Mouse (Mus musculus) CD8-positive naive resting alpha-beta T cell, adult 2 months (primary cell): Measurements from ENCODE around the gene Fzd7.

Experiments used
- DNase-seq, 2 experiments: peaks; one replicate each; pipeline ENCODE4 v3.0.0; 2022; ENCODE audit warnings: low read depth in 2 of 2, low spot score in 2 of 2

Gene Fzd7

DNA sequence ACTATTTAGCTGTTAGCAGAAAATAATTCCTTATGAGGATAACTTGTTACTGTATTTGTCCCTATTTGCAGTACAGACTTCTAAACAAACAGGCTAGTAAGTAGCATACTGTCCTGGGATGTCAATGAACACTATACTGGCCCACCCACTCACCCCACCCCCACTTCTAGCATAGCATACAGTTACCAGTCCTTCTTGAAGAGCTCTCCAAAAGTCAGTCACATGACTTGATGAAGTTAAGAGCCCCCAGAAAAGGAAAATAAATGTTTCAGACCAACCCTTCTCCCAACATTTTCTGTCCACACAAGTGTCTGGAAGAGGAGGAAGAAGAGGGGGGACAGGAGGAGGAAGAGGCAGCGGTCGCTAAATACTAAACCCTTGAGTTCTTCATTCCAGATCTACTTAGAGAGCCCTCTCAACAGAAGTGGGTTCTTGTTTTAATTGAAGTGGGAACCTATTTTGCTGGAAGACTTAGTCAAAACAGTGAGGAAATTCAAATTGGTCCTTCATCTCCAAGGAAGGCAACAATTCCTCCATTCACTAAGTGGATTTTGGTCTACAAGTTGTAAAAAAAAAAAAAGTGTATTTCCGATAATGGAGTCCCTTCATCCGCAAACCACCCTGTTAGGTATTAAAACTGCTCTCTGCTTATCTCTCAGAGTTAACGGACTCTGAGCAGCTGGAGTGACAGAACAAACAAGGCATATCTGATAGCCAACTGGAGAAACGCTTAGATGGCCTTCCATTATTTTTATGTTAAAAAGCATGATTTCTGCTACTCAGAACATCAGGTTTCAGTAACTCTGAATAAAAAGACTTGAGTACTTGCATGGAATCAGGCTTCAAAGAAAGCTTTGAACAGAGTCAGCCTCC is 15.8 kb downstream of the Fzd7 start:
- DNase-seq = no peak

DNA sequence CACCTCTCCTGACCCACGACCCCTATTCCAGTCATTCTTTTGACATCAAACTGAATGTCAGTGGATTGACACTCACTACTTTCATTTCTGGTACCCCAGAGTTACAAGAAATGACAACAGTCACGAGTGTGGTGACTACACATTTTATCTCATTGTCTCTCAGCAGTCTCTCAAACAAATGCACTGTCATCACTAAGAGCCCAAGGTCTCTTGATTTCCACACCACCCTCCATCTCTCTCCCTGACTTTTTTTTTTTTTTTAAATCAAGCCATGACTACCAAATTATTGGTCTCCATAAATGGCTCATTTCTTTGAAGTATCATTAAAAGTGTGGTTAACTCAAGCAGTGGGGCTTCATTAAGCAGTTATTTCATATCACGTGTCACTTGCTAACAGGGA is 17.1 kb downstream of the Fzd7 start:
- no peak for DNase-seq

DNA sequence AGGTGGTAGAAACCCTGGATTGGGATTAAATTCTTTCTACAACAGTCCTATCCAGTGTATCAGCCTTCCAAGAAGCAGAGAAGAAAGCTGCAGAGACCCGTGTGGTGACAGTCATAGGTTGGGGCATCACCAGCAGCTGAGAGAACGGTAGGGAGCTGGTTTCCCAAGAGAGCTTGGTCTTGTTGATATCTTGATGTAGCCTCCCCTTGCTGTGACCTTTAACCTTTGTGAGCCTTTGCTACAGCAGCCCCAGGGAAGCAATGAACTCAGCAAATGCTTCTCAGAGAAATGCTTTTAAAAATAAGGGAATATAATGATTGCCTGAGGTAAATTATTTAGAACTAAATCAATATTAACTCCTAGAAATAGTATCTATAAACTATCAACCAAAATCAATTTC is 20.1 kb downstream of the Fzd7 start:
- DNase-seq = no peak

DNA sequence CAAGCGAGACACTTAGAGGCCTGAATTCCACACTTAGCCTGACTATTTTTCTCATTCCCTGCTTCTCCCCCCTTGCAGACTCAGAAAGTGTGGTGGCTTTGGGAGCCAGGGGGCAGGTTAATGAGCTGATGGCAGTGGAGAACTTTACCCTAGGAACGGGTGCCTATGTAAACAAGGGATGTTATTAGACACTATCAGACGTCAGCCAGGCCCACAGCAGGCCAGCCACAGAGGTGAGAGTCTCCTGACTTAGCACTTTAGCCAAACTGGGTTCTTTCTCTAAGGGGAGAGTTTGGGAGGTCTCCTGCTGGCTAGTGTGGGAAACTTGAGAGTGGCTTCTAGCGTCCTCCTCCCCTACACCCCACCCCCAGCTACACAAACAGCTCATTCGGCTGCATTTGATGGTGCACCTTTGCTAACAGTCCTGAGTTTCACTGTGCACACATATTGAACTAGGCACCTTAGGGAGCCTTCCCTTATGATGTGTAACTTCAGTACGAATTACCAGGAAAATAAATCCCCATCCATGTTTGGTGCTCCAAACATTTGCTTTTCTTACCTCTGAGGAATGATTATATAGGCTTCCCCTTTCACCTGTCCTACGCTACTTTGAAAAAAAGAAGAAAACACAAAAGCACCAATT is 21.6 kb downstream of the Fzd7 start:
- no peak for DNase-seq

DNA sequence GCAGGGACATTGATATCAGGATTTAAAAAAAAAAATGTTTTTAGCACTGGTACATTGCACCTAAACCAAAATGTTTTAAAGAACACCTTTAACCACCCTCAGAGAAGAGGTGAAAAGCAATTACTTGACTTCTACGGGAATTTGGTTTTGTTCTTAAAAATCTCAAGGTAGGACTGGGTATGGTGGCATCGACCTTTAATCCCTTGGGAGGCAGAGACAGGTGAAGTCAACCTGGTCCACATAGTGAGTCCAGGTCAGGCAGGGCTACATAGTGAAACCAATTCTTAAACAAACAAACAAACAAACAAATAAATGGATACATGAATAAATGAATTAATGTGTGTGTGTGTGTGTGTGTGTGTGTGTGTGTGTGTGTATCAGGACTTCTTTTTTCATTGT is 22.1 kb downstream of the Fzd7 start:
- DNase-seq = no peak

- no peak for DNase-seq
Measured at GRCm38 (mm10) chr1:59508463-59509139, 26.4 kb downstream of the Fzd7 start.

- no peak for DNase-seq
Measured at GRCm38 (mm10) chr1:59511566-59512270, 29.5 kb downstream of the Fzd7 start.

- DNase-seq = no peak
Measured at GRCm38 (mm10) chr1:59516026-59516917, 34.0 kb downstream of the Fzd7 start, which contains the start of gene Gm973. Gene Gm973 (plus strand): TSS chr1:59516264.

DNA sequence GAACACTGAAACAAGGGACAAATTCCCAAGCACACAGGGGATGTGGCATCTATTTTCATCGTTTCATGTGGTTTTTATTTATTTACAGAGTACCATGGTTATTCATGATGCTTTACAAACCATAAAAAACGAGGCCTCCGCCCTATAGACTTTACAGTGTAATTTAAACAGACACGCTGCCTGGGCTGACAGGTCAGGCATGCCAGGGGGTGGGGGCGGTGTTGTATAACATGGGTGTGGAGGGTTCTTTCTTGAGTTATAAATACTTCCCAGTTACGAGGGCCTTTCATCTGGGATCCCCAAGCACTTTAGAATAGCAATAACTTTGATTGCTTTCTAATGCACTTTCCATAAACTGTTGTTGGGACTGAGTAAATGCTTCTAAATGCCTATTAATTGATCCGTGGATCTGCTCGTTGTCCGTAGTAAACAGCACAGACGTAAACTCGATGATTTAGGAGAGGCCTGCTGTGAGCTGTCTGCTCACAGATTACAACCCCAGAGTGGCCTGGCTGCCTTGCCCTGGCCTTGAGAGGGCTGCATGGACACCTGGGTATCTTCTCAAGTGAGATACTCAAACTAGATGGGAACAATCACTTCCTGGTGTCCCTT is 38.1 kb downstream of the Fzd7 start:
- no peak for DNase-seq

GRCm38 (mm10) chr1:59522456-59522855 is 40.2 kb downstream of the Fzd7 start:
- DNase-seq = no peak

GRCm38 (mm10) chr1:59523378-59523958 is 41.2 kb downstream of the Fzd7 start:
- no peak for DNase-seq

GRCm38 (mm10) chr1:59524071-59524470 is 41.8 kb downstream of the Fzd7 start:
- no peak for DNase-seq

DNA sequence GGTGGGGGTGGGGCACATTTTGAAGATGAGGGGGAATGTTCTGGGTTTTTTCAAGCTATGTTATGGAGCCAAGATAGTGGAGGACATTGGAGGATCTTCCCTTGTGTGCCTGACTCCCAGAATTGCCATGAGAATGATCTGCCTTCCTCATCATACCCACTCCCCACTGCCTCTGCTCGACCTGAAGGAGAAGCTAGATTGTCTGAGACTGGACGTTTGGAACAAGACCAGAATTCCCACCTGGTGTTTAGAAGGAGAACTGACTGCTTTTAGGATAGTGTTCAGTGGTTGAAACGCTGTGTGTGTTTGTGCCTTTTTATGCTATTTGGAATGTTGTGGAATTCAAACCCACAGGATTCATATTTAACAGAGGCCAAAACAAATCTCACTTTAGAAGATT is 42.5 kb downstream of the Fzd7 start:
- DNase-seq = no peak

GRCm38 (mm10) chr1:59527219-59527618 is 45.0 kb downstream of the Fzd7 start:
- no peak for DNase-seq

DNA sequence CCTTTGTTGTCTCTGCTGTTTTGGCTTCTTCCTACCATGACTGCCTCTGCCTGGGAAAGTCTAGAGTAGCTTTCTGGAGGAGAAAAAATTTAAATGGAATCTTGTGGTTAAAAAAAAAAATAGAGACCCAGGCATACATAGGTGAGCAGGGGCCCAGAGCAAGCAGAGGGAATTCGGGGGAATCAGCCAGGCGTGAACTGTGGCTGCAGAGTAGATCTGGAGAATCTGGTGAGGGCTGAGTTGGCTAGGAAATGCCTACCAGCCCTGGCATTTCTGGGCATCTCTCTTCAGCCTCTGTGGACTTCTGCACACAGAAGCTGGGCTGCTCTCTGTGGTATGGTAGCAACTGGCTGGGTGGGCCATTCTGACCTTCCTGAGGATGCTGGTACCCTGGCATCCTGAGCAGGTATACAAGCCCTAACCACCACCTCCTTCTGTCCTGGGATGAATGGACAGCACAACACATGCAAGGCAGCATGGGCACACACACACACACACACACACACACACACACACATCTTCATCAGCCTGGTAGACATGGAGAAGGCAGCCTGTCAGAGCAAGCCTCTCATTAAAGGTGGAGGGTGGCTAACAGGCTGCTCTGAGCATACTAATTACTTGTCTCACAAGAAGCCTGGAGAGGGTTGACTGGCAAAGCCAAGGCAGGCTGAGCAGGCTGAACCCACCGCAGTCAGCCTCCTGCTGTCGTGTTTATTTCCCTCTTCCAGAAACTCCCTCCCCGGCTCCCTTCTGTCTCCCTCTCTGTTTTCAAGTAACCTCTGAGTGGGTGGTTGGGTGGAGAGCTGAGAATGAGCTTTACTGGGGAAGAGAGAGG is 53.0 kb downstream of the Fzd7 start:
- DNase-seq = no peak
